Mouse (Mus musculus) MEL-GATA-1-ER (cell line): ENCODE data around the gene Nbas.

ENCODE experiments used
- DNase-seq: peaks from one replicate; pipeline ENCODE4 v3.0.0-alpha.2; 2012; ENCODE audit warnings: low read depth; ENCODE audit errors: extremely low read depth

Nbas gene

DNA sequence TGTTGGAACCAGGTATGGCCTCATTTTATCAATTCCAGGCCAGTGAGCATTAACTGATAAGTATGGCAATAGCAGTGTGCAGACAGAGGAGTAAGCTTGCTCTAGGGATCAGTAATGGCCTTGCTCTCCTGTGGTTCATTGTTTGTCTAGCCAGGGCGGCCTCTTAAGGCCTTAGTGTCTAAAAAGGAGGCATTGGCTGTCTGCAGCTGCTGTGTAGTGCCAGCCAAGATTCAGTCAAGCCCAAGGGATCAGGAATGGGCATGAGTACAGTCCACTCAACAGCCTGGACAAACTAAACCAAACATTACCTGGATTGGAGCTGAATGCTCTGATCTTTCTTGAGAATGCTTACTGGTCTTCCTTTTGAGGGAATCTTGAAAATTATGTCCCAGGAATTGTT, 120.7 kb downstream of the Nbas start:
- DNase-seq: no peak

DNA sequence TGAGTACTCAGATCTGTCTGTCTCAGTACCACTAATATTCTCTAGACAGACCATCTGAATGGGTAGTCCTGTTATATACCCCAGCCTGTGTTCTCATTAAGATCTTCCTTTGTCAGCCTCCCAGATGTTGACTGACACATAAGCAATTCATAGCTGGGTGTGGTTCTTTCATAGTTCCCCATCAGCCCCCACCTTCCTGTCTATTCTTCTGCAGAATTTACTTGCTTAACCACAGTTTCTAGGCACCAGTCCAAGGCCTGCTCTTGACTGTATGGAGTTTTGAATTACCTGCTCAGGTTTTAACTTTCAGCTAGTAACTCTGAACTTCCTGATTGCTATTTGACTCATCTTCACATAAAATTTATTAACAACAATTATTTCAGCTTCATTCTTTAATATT, 141.3 kb downstream of the Nbas start:
- peak; percentile 68 for DNase-seq

DNA sequence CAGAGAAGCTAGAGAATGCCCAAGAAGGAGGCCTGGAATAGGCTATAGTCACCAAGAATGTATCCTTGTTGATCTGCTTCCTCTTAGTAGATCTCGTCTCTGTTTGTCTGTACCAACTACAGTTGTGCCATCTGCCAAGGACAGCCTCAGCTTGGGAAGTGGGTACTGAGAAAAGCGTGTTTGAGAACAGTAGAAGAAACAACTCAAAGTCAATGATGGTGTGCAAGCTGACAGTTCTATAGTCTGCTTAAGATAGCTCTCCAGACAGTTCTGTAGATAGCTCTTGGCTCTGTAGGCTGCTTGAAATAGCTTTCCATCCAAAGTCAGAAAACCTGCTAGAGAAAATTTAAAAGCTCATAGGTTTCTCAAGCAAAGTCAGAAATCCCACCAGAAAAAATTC, 149.7 kb downstream of the Nbas start:
- no peak for DNase-seq

DNA sequence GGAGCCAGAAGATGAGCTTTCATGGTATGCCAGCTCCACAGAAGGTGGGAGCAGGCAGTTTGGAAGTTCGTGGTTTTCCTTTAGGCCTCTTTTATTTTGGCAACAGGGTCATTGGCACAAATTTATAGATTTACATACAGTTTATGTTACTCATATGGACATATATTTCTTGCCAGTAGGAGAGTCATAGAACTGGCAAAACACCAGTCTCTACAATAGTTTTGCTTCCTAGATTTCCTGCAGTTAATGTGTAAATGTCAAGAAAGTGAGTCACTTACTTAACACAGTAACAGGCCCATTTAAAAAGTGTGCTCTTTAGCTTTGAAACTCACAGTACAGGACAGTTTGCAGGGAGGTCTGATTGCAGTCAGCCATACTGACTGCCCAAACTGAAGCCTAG, 161.3 kb downstream of the Nbas start:
- no peak for DNase-seq

DNA sequence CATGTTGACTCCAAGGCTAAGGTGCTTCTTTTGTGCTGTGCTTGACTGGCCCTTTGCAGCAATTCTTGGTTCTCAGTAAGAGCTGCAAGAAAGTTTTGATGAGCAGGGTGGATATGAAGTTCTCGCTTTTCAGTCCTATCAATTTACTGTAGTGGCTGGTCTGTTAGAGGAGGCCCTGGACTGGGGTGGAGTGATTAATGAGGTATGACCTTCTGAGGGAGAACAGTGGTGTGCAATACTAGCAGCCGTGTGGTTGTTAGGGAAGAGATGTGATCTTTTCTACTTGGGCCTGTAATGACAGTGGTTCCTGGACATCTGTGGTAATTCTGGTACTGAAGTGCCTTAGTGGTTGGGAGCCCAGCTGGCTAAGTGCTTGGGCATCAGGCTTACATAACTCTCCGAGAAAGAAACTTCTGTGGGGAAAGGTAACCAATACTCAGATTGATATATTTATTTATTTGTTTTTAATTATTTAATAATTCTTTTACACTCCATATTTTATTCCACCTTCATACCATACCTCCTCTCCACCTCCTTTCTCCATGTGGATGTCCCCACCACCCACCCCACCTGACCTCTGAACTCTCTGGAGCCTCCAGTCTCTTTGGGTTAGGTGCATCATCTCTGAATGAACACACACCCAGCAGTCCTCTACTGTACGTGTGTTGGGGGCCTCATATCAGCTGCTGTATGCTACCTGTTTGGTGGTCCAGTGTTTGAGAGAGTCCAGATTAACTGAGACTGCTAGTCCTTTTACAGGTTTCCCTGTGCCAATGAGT, 175.9 kb downstream of the Nbas start:
- DNase-seq: no peak

DNA sequence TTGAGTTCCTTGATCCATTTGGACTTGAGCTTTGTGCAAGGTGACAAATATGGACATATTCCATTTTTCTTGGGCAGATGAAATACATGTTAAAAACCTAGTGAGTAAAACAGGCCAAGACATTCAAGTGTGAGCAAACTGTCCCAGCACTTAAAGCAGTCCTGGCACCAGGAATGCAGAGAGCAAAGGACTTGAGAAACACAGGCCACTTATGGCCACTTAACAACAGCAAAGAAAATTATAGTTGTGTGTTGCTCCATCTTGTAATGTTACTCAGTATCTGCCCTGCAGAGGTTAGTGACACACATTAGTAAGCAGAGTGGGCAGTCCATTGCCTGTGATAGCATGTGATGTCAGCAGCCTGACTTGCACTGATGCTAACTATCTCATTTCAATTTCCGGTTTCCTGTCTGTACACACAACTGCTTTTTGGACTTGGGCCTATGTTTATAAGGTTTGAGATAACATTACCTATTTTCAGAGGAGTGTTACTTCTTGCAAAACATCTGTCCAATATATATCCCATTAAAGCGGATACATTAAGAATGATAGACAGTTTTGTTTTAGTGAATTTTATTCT, 176.6 kb downstream of the Nbas start:
- DNase-seq: no peak

DNA sequence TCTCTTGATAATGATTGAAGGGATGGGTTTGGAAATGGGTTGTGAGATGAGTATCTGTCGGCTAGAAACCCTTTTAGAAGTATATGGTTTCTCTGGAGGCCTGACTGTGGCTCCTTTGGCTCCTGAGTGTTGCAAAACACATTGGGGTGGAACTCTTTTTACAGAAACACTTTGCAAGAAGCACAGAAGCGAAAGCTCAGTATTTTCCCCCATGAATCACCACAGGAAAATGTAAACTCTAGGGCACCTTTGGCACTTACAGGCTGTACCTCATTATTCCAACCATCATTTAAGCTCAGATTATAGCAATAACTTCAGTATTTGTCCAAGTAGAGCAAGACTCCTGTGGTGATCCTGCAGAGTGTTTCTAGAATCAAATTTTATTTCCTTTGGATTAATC, 180.0 kb downstream of the Nbas start:
- DNase-seq: no peak

DNA sequence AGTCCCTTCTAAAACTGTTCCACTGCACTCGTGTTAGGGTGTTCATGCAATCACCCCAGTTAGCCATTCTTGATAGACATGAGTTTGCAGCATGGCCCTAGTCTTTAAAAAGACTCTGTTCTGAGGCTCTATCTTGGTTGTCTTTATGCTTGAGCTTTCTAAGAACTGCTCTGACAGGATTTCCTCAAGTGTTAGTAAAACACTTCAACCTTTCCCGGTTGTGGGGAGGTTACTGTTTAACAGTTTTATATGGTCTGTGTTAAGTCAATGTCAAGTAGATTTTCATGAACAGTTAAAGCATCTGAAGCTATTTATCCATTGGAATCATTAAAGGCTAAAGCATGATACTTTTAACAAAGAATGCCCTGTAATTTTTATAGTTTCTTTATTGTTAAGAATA, 183.1 kb downstream of the Nbas start:
- no peak for DNase-seq

DNA sequence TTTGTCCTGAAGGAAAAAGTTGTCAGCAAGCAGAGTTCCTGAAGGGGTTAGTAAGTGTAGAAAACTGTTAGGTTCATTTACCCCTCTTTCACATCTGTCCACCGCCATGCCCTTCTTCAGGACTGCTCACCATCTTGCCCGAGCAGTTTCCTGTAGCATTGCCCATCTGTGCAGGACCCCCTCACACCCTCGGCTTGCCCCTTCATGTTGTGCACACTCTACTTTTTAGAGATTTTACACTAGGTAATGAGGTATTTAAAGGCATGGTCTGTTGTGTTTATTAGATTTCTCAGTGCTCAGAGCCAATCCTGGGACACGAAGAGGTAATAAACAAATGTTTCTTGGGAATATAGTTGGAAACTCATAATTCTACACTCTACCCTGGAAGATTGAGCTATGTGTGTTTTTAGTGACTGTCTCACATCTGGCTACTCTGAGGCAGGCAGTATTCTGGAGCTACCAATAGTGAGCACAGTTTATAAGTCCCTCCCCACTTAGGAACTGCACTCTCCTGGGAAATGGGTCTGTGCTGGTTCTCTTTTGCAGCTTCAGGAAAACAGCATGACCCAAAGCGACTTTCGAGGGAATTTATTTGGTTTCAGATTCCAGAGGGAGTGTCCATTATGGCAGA, 191.4 kb downstream of the Nbas start:
- DNase-seq: no peak

DNA sequence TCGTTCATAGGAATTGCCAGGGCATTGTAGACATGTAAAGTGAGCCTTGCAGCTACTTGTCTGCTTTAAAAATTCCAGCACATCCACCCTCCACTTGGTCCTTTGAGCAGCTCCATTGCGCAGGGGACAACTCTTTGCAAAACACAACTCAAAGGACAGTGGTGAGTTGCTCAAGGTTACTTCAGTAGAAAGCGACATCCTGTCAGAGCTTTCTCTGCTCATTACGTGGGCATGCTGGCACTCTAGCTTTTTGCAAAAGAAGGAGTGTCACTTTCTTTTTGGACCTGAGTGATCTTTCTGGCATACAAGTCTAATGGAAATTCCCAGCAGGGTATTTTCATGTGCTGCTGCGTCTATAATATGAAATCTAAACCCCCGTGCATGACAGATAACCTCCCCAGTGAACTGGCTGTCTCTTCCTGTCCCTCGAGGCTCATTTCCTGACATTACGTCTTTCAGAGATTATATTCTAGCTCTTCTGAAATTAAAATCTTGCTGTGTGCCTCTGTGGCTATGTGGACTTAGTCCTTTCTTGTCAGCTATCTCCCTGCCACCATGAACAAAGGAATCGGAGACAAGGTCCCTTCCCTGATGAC, 192.7 kb downstream of the Nbas start:
- DNase-seq: no peak

DNA sequence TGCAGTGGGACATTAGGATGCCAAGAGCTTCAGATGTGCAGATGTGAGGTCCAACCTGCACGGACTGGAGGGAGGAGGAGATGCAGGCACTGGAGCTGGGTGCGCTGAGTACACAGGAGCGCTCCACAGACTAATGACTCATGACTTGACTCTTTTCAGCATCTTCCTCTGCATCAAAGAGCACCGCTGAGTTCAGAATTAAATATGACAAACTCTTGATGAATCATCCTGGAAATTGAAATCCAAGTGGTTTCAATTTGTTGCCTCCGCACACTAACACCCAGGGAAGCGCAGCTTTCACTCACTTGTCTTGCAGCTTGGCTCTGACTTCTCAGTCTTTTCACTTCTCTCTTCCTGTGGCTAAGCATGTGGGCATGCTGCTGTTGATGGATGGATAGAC, 193.5 kb downstream of the Nbas start:
- no peak for DNase-seq

DNA sequence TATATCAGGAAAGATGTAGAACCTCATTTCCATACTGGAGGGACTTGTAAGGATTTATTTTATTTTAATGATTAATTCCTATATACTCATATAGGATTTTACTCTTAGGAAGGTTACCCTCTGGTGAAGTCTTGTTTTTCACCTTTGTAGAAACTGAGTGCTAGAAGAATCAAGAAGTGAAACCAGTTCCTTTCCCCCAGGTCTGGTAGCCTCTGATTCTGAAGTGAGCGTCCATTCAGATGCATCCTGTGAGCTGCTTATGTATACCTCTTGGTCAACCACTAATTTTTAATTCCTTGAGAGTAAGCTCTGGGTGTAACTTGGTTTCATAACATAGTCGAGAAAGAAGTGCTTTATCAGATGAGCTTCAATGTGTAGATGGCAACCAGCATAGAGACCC, 196.6 kb downstream of the Nbas start:
- DNase-seq: no peak

DNA sequence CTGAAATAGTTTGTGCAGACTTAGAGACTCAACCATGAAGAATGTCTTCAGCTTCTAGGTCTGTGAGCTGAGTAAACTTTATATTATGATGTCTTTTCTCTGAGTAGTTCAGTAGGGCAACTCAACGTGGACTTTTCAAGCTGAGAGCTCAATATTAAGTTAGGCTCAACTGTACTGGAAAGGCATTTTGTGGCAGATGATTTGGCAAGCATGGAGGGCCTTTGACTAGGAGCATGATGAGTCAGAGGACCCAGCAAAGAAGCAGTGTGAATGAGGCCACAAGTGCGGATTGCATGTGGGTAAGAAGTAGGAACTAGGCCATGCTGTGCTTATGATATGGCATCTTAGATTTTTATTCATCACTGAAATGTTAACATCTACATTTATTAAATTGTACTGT, 205.9 kb downstream of the Nbas start:
- DNase-seq: no peak

DNA sequence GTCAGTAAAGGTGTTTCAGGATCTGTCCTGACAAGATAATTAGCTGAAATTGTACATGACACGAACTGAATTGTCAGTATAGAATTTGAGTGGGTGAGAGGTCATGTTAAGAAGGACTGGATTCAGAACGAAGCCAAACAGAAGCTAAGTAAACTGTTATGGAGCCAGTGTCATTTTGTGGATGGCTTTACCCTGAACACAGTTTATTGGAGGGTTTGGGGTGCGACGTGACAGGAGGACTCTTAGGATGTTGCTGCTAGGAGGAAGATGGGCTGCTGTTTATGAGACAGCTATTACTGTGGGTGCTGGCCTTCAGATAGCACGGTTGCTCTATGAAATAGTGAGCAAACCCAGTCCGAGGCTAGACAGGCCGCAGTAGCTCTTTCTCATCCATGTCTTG, 210.2 kb downstream of the Nbas start:
- no peak for DNase-seq

DNA sequence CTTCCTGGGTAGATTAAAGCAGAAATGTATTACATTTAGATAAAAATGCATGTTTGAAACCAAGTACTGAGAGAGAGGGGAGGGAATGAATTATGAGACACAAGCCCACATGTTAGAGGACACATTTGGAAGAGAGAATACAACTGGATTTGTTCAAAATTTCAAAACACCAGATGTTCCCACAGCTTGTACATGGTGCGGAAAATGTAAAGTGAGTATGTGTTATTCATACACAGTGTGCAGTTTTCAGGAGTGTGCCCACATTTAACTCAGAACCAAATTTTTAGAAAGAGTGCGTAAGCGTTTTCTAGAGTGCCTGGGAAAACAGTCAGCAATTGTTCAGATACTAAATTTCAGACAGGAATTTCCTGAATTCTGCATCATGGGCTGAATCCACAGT, 217.3 kb downstream of the Nbas start:
- no peak for DNase-seq

DNA sequence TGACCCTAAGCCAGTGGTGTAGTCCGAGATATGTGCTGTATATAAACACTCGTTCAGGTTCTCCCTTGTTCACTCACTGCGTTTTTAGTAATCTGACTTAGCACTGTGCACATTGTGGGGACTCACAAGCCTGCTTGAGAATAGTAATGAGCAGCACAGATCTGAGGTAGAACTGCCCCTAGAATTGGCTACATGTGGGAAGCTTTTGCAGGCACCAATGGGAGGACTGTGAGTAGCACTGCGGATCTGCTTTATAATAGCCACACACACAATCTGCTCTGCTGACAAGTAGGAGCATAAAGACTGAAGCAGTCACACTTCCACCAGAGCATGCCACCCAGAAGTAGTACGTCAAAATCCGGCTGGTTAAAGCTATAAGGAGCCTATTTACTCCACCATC, 228.3 kb downstream of the Nbas start:
- no peak for DNase-seq

DNA sequence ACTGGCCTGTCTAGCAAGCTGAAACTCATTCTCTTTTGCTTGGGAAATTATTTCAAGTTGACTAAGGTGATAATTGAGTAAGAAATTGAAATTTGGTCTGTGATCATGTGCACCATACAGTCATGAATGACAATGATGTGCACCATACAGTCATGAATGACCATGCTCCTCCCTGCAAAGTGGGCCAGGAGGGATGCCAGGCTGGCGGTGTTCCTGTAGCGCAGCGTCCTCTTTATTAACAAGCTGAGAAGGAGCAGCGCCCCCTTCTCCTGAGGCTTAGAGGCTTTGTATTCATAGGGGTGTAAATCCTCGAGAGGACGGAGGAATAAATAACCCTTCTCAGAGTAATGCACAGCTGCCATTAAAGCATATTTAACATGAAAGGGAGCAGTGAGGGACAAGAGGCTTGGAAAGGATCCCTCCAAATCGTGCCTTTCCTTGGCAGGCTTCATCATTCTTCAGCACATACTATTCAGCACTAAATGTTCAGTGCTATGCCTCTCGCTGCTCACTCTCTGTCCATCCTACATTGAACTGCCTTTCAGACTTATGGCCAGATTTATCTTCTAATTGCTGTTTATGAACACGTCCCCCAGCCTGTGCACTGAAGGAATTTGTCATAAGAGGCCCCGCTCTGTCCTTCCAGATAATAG, 230.4 kb downstream of the Nbas start:
- DNase-seq: no peak

DNA sequence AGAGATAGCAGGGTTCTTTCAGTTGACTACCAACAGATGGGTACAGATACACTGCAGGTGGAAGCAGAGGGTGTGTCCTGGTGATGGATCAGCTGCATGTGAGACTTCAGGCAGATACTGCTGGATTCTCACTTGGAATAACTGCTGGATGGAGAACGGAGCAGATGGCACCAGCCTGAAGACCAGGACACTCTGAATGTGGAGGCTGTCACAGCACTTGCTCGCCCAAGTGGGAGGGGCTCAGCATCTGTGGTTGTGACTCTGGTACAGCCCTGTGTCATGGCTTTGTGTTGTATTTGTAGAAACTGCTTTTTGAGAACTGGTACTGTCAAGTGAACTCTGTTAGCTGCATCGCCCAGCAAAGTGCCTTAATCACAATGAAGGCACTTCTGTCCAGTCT, 231.3 kb downstream of the Nbas start:
- DNase-seq: no peak

DNA sequence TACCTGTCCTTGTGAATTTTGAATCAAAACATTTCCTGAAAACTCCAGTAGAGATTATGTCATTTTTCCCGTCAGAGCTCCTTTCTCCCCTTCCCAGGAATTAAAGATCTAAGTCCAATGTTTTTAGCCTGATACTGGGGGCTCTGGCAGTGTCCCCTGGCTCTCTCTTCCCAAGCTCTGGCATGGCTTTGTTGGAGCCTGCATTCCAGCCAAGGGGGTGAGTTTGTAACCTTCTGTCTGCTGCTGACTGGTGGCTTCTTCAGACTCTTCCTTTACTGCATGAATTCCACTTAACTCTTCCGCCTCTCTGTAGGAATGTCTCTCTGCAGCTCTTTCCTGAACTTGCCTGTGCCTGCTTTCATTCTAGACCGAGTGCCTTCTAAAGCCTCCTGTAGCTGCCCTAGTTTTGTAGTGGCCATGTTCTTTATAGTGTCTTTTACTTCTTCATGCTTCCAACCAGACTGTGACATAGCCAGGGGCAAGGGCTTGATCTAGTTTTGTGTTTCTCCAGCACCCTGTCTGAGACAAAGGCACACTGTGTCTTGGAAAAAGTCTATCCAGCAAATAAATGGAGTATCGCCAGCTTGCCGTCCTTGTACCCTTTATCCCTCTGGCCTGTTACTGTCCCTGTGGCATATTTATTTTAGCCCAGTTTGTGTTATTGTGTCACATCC, 236.0 kb downstream of the Nbas start:
- no peak for DNase-seq

DNA sequence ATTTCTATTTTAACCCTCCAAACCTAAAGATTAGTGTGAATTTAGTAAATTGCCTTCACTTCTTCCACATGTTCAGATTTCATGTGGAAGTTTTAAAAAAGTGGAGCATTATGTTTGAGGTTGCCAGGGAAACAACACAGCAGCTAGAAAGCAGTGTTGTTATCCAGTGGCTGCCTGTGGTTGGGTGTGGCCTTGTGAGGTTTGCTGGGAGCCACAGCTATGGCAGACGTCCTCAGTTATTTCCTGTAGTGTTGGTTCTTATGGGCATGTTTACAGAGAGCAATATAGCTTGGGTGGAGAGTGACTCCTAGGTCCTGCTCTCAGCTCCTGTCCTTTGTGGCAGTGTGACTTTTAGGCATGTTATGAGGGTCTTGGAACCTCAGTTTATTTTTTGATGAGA, 249.1 kb downstream of the Nbas start:
- no peak for DNase-seq

DNA sequence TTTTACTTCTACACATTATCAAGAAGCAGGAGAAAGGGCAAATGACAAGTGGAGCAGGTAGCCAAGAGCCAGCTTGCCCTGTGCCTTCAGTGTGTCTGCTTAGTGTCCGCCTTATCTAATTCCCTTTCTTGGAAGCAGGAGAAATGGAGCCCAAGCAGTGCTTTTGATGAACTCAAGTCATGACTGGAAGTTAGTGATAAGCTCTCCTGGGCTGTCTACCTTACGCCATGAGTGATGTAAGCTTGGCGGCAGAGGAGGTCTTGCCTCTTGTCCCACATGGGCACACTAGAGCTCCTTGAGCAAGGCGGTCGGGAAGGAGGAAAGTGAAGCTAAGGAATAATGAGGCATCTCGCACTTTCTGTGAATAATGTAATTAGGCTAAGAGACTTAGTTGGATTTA, 250.5 kb downstream of the Nbas start:
- DNase-seq: no peak
